Mouse (Mus musculus) liver, adult 2 months (tissue): Measurements from ENCODE around the gene Olfr1134.
"Not testable (repeated sequence)": the region's sequence is repeated elsewhere in the genome, so short reads cannot be mapped to it uniquely, and the experiment has no call there.

Experiments
- CTCF ChIP-seq: fragments of 200-500 bp; IDR thresholded peaks from 2 replicates; pipeline ENCODE4 v1.5.1; 2011; ENCODE audit warnings: low read depth, low read length, control low read depth
- POLR2A ChIP-seq: fragments of 200-500 bp; IDR thresholded peaks from 2 replicates; pipeline ENCODE4 v1.6.1; 2011; ENCODE audit warnings: low read length, control low read depth; ENCODE audit not compliant: insufficient read depth; ENCODE audit errors: extremely low read depth

- not testable (repeated sequence) for TF ChIP-seq POLR2A, CTCF
Observed at GRCm38 (mm10) chr2:87605912-87606311, 52.3 kb downstream of the Olfr1134 start, which contains the start of gene Olfr1130.
